Mouse (Mus musculus) E14TG2a.4 (cell line): Measurements from ENCODE around the gene Chit1.

ENCODE experiments used
- CTCF ChIP-seq: conservative IDR thresholded peaks from 2 replicates; pipeline ENCODE4 v1.5.1; 2014; ENCODE audit warnings: low read length
- NANOG ChIP-seq: IDR thresholded peaks from 2 replicates; pipeline ENCODE4 v1.6.1; 2014; ENCODE audit warnings: borderline replicate concordance, low read length, mixed read lengths

DNA sequence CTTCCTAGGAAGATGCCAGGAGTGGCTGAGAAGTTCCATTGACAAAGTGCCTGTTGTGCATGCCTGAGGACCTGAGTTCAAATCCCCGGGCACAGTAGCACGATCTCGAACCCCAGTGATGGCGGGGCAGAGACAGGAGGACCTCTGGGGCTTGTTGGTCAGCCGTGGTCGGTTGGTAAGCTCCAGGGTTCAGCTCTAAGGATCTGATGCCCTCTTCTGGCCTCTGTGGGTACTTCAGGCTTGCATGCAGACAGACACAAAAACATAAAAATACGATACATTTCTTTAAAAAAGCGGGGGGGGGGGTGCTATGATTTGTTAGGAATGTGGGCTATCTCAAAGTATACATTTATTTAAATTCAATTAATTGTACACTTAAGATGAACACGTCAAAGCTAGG is 11.2 kb downstream of the Chit1 start:
- TF ChIP-seq CTCF, result peak; percentile 83
- no peak for TF ChIP-seq NANOG
